Mouse (Mus musculus) MEL-GATA-1-ER (cell line): ENCODE measurements around the gene Terf2.

Experiments used
- DNase-seq: peaks from one replicate; pipeline ENCODE4 v3.0.0-alpha.2; 2012; ENCODE audit warnings: low read depth; ENCODE audit errors: extremely low read depth

Gene Terf2

GRCm38 (mm10) chr8:107096366-107097036 is at the start of gene Terf2:
TSS of gene Terf2 (minus strand) at chr8:107096547.
- peak; percentile 93 for DNase-seq

DNA sequence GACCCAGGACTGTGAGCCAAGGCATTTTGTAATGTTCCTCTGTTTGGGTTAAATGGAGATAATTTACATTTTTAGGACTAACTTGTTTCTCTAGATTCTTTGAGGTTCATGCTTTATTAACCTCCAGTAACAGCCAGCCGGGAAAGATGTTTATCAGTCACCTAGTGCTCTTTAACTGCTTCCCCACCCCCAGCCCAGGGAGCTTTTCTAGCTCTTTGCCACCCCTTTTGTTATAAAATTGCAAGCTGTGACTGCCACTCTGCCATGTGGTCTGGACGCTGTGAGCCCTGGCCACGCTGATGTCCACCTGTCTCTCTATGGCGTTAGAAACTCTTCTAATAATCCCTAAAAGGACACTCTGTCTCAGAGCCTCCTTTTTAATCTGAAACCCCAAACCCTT is 47.2 kb upstream of the Terf2 start:
- no peak for DNase-seq

DNA sequence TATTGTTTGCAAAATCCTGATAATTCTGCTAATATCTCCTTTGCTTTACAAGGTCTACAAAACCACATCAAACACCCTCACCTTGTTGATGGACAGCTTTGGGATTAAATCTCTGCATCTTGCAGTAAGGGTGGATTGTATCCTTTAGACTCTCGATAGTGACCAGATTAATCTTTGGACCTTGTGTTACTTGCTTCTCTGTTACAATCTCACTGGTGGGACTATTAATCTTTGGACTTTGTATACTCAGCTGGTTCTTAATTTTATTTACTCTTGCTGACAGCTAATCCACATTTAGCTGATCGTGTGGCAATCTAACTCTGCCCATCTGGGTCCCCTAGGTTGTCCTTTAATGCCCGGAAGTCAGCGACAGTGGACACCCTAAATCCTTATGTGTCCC is 46.2 kb upstream of the Terf2 start:
- DNase-seq: no peak

DNA sequence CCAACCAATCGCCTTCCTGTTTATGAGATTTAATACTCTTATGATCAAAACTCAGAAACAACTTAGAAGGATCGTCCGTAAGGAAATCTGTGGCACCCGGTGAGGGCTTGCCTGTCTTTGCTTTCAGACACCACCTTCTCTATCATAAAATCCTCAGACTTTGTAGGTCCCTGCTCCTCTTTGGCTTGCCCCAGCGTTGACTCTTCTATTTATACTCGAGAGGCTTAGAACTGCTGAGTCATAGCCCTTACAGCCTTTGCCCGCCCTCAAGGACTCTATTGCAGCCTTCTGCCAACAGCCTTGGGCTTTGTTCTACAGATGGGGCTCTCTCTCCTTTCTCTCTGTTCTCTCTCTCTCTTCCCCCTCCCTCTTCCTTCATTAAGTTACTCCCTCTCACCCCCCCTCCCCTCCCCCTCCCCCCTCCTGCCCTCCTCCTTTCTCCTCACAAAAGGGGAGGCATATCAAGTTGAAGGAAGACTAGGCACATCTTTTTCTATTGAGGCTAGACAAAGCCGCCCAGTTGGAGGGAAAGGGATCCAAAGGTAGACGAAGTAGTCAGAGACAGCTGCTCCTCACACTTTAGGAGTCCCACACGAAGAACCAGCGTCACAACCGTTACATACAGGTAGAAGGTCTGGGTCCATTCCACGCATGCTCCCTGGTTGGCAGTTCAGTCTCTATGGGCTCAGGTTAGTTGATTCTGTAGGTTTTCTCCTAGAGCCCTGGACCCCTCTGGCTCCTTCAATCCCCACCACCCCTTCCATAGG is 43.5 kb upstream of the Terf2 start:
- DNase-seq: no peak

DNA sequence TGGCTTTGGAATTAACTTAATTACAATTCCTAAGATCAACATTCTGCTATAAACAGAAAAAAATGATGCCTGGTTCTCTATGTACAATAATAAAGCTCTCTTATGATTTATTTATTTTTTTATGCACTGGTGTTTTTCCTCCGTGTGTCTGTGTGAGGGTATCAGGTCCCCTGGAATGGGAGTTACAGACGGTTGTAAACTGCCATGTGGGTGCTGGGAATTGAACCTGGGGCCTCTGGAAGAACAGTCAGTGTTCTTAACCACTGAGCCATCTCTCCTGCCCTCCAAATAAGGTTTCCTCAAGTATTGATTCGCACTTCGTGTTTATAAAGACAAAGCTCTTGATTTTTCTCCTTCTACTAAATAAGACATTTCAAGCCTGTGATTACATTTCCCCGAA is 42.0 kb upstream of the Terf2 start:
- no peak for DNase-seq

- no peak for DNase-seq
Observed at GRCm38 (mm10) chr8:107137591-107137990, 41.2 kb upstream of the Terf2 start.

DNA sequence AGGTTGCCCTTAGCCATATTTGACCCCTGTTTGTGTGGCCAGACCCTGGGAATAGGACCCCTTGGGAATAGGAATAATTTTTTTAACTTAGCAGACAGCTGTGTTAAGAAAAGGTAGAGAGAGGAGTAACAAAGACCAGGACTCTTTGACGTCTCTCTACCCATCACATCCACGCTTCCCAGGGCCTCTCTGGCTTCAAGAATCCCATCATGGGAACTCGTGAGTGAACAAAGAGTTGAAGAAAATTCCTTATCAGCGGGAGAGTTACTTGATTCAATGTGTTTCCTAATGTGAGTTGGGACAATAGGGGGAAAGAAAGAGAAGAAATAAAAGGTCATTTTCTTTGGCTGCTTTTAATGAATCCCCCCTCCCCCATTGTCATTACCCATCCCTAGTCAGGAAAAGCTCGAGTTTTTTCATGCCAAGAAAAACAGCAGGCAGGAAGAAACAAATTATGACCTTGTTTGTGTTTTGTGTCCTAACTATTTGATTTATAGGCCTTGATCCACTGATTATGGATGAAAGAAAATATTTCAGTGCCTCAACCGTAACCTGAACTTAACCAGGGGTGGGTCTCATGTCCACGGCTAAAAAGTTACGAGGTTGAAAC is 39.8 kb upstream of the Terf2 start:
- no peak for DNase-seq

- no peak for DNase-seq
Observed at GRCm38 (mm10) chr8:107133881-107134280, 37.5 kb upstream of the Terf2 start.

DNA sequence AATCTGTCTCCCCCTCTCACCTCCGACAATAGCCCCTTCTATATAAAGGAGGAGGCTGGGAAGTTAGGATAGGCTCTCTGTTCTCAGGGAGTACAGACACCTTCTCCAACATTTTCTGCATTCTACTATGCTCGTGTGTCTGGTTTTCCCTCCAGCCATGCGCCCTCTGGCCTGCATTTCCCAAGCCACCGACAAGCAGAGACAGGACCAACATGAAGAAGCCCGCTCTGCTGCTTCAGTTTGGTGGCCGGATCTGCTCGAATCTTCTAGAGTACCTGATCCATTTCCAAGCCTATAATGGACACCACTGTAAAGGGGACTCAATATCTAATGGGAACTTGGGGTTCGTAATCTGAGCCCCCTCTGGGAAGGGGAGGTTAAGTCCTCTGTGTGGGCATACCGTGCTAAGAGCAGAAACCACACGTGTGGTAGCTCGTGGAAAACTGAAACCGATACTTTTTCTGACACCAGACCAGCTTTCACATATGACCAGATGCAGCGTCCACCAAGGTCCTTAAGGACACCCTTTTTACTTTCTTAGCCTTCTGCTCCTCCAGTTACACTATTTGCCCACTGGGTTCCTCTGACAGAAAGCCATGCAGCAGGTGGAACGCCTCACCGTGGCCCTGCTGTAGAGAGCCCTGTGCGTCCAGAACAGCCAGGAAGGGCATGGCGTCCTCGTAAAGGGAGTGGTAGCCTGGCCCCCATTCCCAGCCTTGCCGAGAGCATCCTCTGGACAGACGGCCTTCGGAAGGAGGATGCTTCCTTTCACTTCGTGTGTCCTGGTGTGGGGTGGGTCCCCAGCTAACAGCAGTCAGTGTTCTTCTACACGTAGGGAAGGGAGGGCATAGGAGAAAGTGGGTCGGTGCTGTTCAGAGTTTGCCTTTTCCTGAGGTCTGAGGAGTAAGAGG is 36.5 kb upstream of the Terf2 start:
- DNase-seq: no peak

DNA sequence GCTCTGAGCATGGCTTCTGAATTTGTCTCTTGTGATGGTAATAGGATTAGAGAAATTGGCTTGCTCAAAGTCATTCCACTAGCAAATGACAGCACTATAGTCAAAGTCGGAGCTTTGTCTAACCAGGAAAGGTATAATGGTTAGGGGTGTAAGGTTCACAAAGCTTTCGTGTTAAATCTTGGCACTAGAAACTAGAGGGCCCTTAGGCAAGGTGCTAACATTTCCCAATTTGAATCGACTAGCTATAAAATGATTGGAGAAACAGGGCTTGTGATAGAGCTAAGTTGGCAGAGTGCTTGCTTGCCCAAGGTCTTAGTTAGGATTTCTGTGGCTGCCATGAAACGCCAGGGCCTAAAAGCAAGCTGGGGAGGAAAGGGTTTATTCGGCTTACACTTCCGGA is 33.7 kb upstream of the Terf2 start:
- no peak for DNase-seq

DNA sequence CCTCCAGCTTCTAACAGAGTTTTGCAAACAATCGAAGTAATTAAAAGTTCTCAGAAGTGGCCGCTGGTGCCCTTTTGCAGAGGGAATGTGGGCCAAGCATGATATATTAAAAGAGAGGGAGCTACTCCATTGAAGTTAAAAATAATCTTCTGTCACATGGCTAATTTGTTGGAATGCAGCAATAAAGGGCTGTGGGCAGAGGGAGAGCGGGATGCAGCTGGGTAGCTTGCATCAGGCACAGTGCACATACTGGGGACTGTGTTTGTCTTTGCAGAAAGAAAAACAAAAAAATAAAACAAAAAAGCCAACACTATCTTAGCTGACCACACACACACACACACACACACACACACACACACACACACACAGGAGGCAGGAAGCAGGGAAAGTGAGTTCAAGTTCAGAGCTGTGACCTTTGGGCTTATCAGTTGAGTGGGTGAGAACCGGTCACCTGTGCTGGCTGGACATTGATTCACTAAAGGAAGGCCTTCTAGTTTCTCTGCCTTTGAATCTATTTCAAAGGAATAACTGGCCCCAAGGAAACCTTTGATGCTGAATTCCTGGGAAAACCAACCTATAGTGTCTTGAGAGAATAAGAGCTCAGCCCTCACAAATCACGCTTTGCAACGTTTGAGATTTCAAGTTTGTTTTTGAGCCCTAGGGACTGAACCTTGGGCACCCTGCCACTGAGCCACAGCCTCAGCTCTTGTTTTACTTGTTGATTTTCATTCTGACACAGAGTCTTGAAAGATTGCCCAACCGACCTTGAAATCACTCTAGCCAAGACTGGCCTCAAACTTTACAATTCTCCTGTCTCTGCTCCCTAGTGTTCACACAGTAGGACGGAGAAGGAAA is 33.1 kb upstream of the Terf2 start:
- no peak for DNase-seq

DNA sequence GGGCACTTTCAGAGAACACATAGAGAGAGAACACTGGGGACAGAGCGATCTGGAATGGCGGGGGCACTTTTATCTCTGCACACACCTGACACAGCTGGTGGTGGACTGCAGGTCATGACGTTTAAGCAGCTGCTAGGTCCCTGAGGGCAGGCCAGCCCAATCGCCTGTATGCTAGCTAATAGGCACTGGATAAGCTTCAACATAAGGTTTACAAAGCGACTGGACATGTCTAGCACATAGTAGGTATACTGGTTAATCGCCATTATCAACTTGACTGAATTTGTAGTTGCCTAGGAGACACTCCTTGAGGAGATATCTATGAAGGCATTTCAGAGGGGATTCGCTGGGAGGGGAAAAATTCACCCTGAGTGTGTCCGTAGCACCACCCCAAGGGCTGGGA is 28.0 kb upstream of the Terf2 start:
- no peak for DNase-seq

- DNase-seq: no peak
Observed at GRCm38 (mm10) chr8:107123063-107123614, 26.8 kb upstream of the Terf2 start.

- DNase-seq: no peak
Observed at GRCm38 (mm10) chr8:107121681-107122291, 25.4 kb upstream of the Terf2 start.

DNA sequence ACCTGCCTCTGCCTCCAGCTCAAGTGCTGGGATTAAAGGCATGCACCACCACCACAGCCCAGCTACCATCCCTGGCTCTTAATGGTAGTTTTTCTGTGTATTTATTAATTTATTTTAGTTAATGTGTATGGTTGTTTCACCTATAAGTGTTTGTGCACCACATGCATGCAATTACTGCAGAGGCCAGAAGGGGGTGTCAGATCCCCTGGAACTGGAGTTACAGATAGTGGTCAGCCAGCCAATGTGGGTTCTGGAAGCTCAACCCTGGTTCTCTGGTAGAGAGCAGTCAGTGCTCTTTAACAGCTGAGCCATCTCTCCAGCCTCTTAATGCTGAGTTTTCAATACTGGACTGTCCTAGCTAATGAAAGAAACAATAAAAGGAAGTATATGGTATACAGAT is 24.5 kb upstream of the Terf2 start:
- no peak for DNase-seq

DNA sequence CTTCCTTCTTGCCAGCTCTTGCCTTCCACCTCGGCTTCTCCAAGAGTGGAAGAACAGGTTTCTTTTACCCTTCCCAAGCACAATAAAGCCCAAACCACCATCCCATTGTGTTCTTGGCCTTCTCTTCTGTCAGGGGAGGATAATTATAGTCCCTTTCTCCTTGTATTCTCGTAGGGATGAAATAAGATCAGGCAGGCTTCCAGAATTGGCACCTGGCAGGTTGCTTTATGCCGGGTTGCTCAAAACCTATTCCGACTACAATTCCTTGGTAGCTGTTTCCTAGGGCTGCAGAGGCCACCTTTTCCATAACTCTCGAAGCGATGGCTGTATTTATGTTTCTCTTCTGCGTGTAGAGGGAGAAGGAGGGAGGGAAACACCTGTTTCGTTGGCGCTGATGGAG is 23.1 kb upstream of the Terf2 start:
- no peak for DNase-seq

- DNase-seq: no peak
Observed at GRCm38 (mm10) chr8:107118803-107119233, 22.5 kb upstream of the Terf2 start.

- DNase-seq: no peak
Observed at GRCm38 (mm10) chr8:107117019-107117418, 20.7 kb upstream of the Terf2 start.

DNA sequence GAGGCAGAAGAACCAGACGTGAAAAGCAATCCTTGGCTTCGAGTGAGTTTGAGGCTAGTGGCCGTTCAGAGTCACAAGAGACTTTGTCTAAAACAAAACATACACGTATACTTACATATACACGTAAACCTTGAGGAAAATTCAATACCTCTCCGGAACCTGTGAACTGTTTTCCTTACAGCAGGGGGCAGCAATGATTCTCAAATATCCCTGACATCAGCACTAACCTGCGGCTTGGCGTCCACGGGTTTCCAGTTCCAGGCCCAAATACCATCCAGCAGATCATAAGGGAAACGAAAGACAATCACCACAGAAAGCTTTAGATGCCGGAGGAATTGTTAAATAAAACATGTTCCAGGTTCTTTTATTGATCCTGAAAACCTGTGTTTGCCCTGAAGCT is 19.7 kb upstream of the Terf2 start:
- DNase-seq: peak; percentile 72

- no peak for DNase-seq
Observed at GRCm38 (mm10) chr8:107115008-107115320, 18.6 kb upstream of the Terf2 start.
